In the genomic region with DNA sequence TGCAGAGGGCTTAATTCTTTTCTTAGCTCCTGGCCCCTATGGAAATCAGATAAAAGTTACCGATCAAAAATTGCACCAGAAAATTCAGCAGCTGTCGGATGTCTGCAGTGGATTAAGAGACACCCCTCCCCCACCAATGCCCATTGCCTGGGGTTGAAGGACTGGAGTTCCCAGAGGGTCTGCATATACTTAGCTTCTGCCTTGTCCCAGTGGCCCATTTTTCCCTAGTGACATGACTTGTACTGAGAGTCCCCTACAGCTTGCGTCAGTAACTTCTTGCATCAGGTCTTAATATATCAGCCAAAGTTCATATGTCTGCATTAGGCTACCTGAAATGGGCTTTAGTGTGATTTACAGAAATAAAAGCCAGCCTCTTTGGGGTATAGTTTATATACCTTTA, we compare ENCODE assay signal across 14 mouse cellular contexts. TPM values are rescaled to one million over a fixed set of nuclear protein-coding genes. Genes with fewer than 3 reads are reported as not detected.
A peak's percentile ranks its signal among the peaks of the same experiment; 100 is the strongest.
DNase-seq lines count a peak whose midpoint lies in the region; ATAC-seq lines count a peak whose summit lies in the region.
"Had no signal": no experiment of that assay in that cellular context is flagged by ENCODE, and none has a peak within 500 bp of the region (broad histone marks: within the 10 kb centered on the region; RNA-seq: fewer than 3 reads in every experiment).

No protein-coding gene starts in this region.

- no peak overlapping the region for H3K4me3 ChIP-seq in limb, embryonic 12.5 days (replicated peaks)
- no peak overlapping the region for H3K4me3 ChIP-seq in limb, embryonic 10.5 days
- no peak overlapping the region for H3K4me3 ChIP-seq in embryonic facial prominence, embryonic 11.5 days (ENCODE audit: low read depth, low read length)
- no peak overlapping the region for H3K4me3 ChIP-seq in intestine, embryonic 16.5 days (ENCODE audit: low read length)
- H3K4me3 ChIP-seq in forebrain, embryonic 12.5 days (replicated peaks): no peak overlapping the region
- no peak overlapping the region for H3K4me3 ChIP-seq in forebrain, embryonic 13.5 days
- H3K4me3 ChIP-seq: heart, embryonic 15.5 days had no signal

- H3K27ac ChIP-seq in limb, embryonic 12.5 days: peak overlapping the region; percentile 47
- no peak overlapping the region for H3K27ac ChIP-seq in limb, embryonic 10.5 days
- no peak overlapping the region for H3K27ac ChIP-seq in embryonic facial prominence, embryonic 11.5 days (replicated peaks; ENCODE audit: low read depth, low read length)
- H3K27ac ChIP-seq in intestine, embryonic 16.5 days (ENCODE audit: low read length): peak overlapping the region; percentile 34; the same call in 1 of the 2 replicates
- H3K27ac ChIP-seq in forebrain, embryonic 12.5 days: no peak overlapping the region; the same call in 1 of the 2 replicates
- no peak overlapping the region for H3K27ac ChIP-seq in forebrain, embryonic 13.5 days
- H3K27ac ChIP-seq: heart, embryonic 15.5 days had no signal

- H3K9me3 ChIP-seq in limb, embryonic 12.5 days: no peaks in the 10 kb centered on the region
- no peaks in the 10 kb centered on the region for H3K9me3 ChIP-seq in limb, embryonic 10.5 days (replicated peaks)
- no peaks in the 10 kb centered on the region for H3K9me3 ChIP-seq in embryonic facial prominence, embryonic 11.5 days (replicated peaks; ENCODE audit: control insufficient read depth, low read length)
- no peaks in the 10 kb centered on the region for H3K9me3 ChIP-seq in intestine, embryonic 16.5 days (ENCODE audit: control insufficient read depth, low read length)
- no peaks in the 10 kb centered on the region for H3K9me3 ChIP-seq in forebrain, embryonic 12.5 days
- H3K9me3 ChIP-seq in forebrain, embryonic 13.5 days (replicated peaks): no peaks in the 10 kb centered on the region
- H3K9me3 ChIP-seq: heart, embryonic 15.5 days had no signal

- H3K9ac ChIP-seq in limb, embryonic 12.5 days (replicated peaks): no peak overlapping the region
- no peak overlapping the region for H3K9ac ChIP-seq in embryonic facial prominence, embryonic 11.5 days (replicated peaks; ENCODE audit: low read length)
- no peak overlapping the region for H3K9ac ChIP-seq in intestine, embryonic 16.5 days (ENCODE audit: low read depth, low read length)
- no peak overlapping the region for H3K9ac ChIP-seq in forebrain, embryonic 12.5 days
- no peak overlapping the region for H3K9ac ChIP-seq in forebrain, embryonic 13.5 days
- H3K9ac ChIP-seq: heart, embryonic 15.5 days had no signal

- H3K4me2 ChIP-seq in limb, embryonic 12.5 days: no peak overlapping the region
- no peak overlapping the region for H3K4me2 ChIP-seq in embryonic facial prominence, embryonic 11.5 days (ENCODE audit: low read depth, low read length)
- no peak overlapping the region for H3K4me2 ChIP-seq in intestine, embryonic 16.5 days (ENCODE audit: low read depth, low read length)
- no peak overlapping the region for H3K4me2 ChIP-seq in forebrain, embryonic 12.5 days
- H3K4me2 ChIP-seq in forebrain, embryonic 13.5 days: no peak overlapping the region
- H3K4me2 ChIP-seq: heart, embryonic 15.5 days had no signal

- no peak for DNase-seq in limb, embryonic 10.5 days (ENCODE audit: low spot score)
- peak; percentile 23 for DNase-seq in embryonic facial prominence, embryonic 11.5 days (ENCODE audit: low spot score)
- DNase-seq in urinary bladder, adult 2 months (ENCODE audit: low spot score): no peak
- DNase-seq: cerebellum, postnatal 14 days; gastrocnemius, postnatal 14 days; kidney, adult 18-20 months; layer of hippocampus, adult 9-11 months; thymus, postnatal 4 days had no signal

- H3K27me3 ChIP-seq in limb, embryonic 12.5 days: no peaks in the 10 kb centered on the region
- H3K27me3 ChIP-seq in limb, embryonic 10.5 days (ENCODE audit: low read depth, poor library complexity, severe bottlenecking): no peaks in the 10 kb centered on the region
- H3K27me3 ChIP-seq in embryonic facial prominence, embryonic 11.5 days (ENCODE audit: control insufficient read depth, insufficient read depth, low read length): no peaks in the 10 kb centered on the region
- H3K27me3 ChIP-seq in intestine, embryonic 16.5 days (replicated peaks; ENCODE audit: control insufficient read depth, insufficient read depth, low read length): no peaks in the 10 kb centered on the region
- no peaks in the 10 kb centered on the region for H3K27me3 ChIP-seq in forebrain, embryonic 12.5 days
- no peaks in the 10 kb centered on the region for H3K27me3 ChIP-seq in forebrain, embryonic 13.5 days
- H3K27me3 ChIP-seq: heart, embryonic 15.5 days had no signal

- H3K4me1 ChIP-seq in limb, embryonic 12.5 days (replicated peaks): peaks cover 13% of the 10 kb centered on the region; the same call in 1 of the 2 replicates
- H3K4me1 ChIP-seq in limb, embryonic 10.5 days: peaks cover 11% of the 10 kb centered on the region
- H3K4me1 ChIP-seq in embryonic facial prominence, embryonic 11.5 days (ENCODE audit: control insufficient read depth, insufficient read depth, low read length): peaks cover 4% of the 10 kb centered on the region; the same call in 1 of the 2 replicates
- H3K4me1 ChIP-seq in intestine, embryonic 16.5 days (ENCODE audit: control insufficient read depth, insufficient read depth, low read length): peaks cover 15% of the 10 kb centered on the region; the same call in 1 of the 2 replicates
- peaks cover 15% of the 10 kb centered on the region for H3K4me1 ChIP-seq in forebrain, embryonic 12.5 days
- H3K4me1 ChIP-seq in forebrain, embryonic 13.5 days: no peaks in the 10 kb centered on the region
- H3K4me1 ChIP-seq: heart, embryonic 15.5 days had no signal

- H3K36me3 ChIP-seq in limb, embryonic 12.5 days: peaks cover 23% of the 10 kb centered on the region
- H3K36me3 ChIP-seq in limb, embryonic 10.5 days: peaks cover 36% of the 10 kb centered on the region
- H3K36me3 ChIP-seq in embryonic facial prominence, embryonic 11.5 days (replicated peaks; ENCODE audit: control insufficient read depth, insufficient read depth, low read depth, low read length): no peaks in the 10 kb centered on the region
- H3K36me3 ChIP-seq in intestine, embryonic 16.5 days (ENCODE audit: control insufficient read depth, insufficient read depth, low read length): no peaks in the 10 kb centered on the region
- peaks cover 12% of the 10 kb centered on the region; the same call in 1 of the 2 replicates for H3K36me3 ChIP-seq in forebrain, embryonic 12.5 days (replicated peaks)
- peaks cover 4% of the 10 kb centered on the region; the same call in 1 of the 2 replicates for H3K36me3 ChIP-seq in forebrain, embryonic 13.5 days (ENCODE audit: poor library complexity, severe bottlenecking)

- no peak for ATAC-seq in limb, embryonic 12.5 days (ENCODE audit: insufficient number of reproducible peaks, insufficient read depth, low FRiP score, low TSS enrichment, low read depth)
- ATAC-seq in embryonic facial prominence, embryonic 11.5 days (replicated peaks; ENCODE audit: insufficient number of reproducible peaks, low FRiP score, low TSS enrichment, low read depth): no peak
- ATAC-seq in intestine, embryonic 16.5 days: peak; percentile 14; the same call in 1 of the 2 replicates
- ATAC-seq in megakaryocyte-erythroid progenitor cell, adult 5-6 weeks (replicated peaks; ENCODE audit: low FRiP score, low TSS enrichment, poor library complexity, severe bottlenecking): peak; percentile 34
- no peak for ATAC-seq in forebrain, embryonic 12.5 days (ENCODE audit: low FRiP score)
- ATAC-seq in forebrain, embryonic 13.5 days: no peak

- 58% methylated on average over 3 of the region's 3 CpGs for WGBS in limb, embryonic 12.5 days
- 75% methylated on average over 3 of the region's 3 CpGs for WGBS in limb, embryonic 10.5 days
- 43% methylated on average over 3 of the region's 3 CpGs for WGBS in embryonic facial prominence, embryonic 11.5 days
- WGBS in intestine, embryonic 16.5 days: 63% methylated on average over 3 of the region's 3 CpGs
- 69% methylated on average over 3 of the region's 3 CpGs for WGBS in forebrain, embryonic 12.5 days
- 71% methylated on average over 3 of the region's 3 CpGs for WGBS in forebrain, embryonic 13.5 days

RNA-seq across cellular contexts. Expression of a gene that starts 22.9 kb away (rescaled TPM):
- polyA plus RNA-seq in limb, embryonic 12.5 days (2016; fragmentation: Nextera tagmentation; extraction: Ambion mirVana): 68.3 and 69.9 TPM in 2 replicates
- 69.4 and 71.6 TPM in 2 replicates for polyA plus RNA-seq in limb, embryonic 10.5 days (2016; fragmentation: Nextera tagmentation; extraction: Ambion mirVana)
- 61.2 and 62.4 TPM in 2 replicates for polyA plus RNA-seq in embryonic facial prominence, embryonic 11.5 days (2014; fragmentation: Nextera tagmentation; extraction: Ambion mirVana)
- polyA plus RNA-seq in intestine, embryonic 16.5 days (2015; fragmentation: Nextera tagmentation; extraction: Ambion mirVana): 33.6 and 33.8 TPM in 2 replicates
- total RNA-seq in megakaryocyte-erythroid progenitor cell, adult 5-6 weeks (2014; fragmentation: Nextera tagmentation): 33.6 and 35.8 TPM in 2 replicates
- total RNA-seq in megakaryocyte-erythroid progenitor cell, adult 5-6 weeks (2017): 35.2 and 40.8 TPM in 2 replicates
- polyA plus RNA-seq in urinary bladder, adult 2 months (2012; rRNA removed): 41.4 and 43.4 TPM in 2 replicates
- polyA plus RNA-seq in forebrain, embryonic 12.5 days (2016; fragmentation: Nextera tagmentation; extraction: Ambion mirVana): 59.7 and 60.4 TPM in 2 replicates
- 48.3 and 49.1 TPM in 2 replicates for polyA plus RNA-seq in forebrain, embryonic 13.5 days (2015; fragmentation: Nextera tagmentation; extraction: Ambion mirVana)

RNA-seq across cellular contexts. Expression of a gene that starts 41.8 kb away (rescaled TPM):
- polyA plus RNA-seq in limb, embryonic 12.5 days (2016; fragmentation: Nextera tagmentation; extraction: Ambion mirVana): 1.2 and 1.3 TPM in 2 replicates
- polyA plus RNA-seq in limb, embryonic 10.5 days (2016; fragmentation: Nextera tagmentation; extraction: Ambion mirVana): 0.09 and 0.28 TPM in 2 replicates
- polyA plus RNA-seq in embryonic facial prominence, embryonic 11.5 days (2014; fragmentation: Nextera tagmentation; extraction: Ambion mirVana): 3.9 and 5.5 TPM in 2 replicates
- polyA plus RNA-seq in intestine, embryonic 16.5 days (2015; fragmentation: Nextera tagmentation; extraction: Ambion mirVana): 1.6 and 1.7 TPM in 2 replicates
- not detected in 2 replicates for total RNA-seq in megakaryocyte-erythroid progenitor cell, adult 5-6 weeks (2014; fragmentation: Nextera tagmentation)
- total RNA-seq in megakaryocyte-erythroid progenitor cell, adult 5-6 weeks (2017): not detected in 2 replicates
- 0.18 and 0.31 TPM in 2 replicates for polyA plus RNA-seq in urinary bladder, adult 2 months (2012; rRNA removed)
- polyA plus RNA-seq in forebrain, embryonic 12.5 days (2016; fragmentation: Nextera tagmentation; extraction: Ambion mirVana): 17.7 and 20.0 TPM in 2 replicates
- polyA plus RNA-seq in forebrain, embryonic 13.5 days (2015; fragmentation: Nextera tagmentation; extraction: Ambion mirVana): 42.7 and 43.1 TPM in 2 replicates

RNA-seq across cellular contexts. Expression of a gene that starts 41.9 kb away (rescaled TPM):
- polyA plus RNA-seq in limb, embryonic 12.5 days (2016; fragmentation: Nextera tagmentation; extraction: Ambion mirVana): 13.9 and 14.8 TPM in 2 replicates
- 15.5 and 17.5 TPM in 2 replicates for polyA plus RNA-seq in limb, embryonic 10.5 days (2016; fragmentation: Nextera tagmentation; extraction: Ambion mirVana)
- polyA plus RNA-seq in embryonic facial prominence, embryonic 11.5 days (2014; fragmentation: Nextera tagmentation; extraction: Ambion mirVana): 9.5 and 14.4 TPM in 2 replicates
- polyA plus RNA-seq in intestine, embryonic 16.5 days (2015; fragmentation: Nextera tagmentation; extraction: Ambion mirVana): 5.8 and 6.9 TPM in 2 replicates
- not detected in 2 replicates for total RNA-seq in megakaryocyte-erythroid progenitor cell, adult 5-6 weeks (2014; fragmentation: Nextera tagmentation)
- total RNA-seq in megakaryocyte-erythroid progenitor cell, adult 5-6 weeks (2017): not detected in 2 replicates
- 0.26 and 0.68 TPM in 2 replicates for polyA plus RNA-seq in urinary bladder, adult 2 months (2012; rRNA removed)
- 43.4 and 44.9 TPM in 2 replicates for polyA plus RNA-seq in forebrain, embryonic 12.5 days (2016; fragmentation: Nextera tagmentation; extraction: Ambion mirVana)
- polyA plus RNA-seq in forebrain, embryonic 13.5 days (2015; fragmentation: Nextera tagmentation; extraction: Ambion mirVana): 50.9 and 54.0 TPM in 2 replicates

Comparison
In these comparisons a context has a peak if more than half of its experiments do, and no peak if none do; other contexts are left out.
1. H3K27ac ChIP-seq: peak in limb, embryonic 12.5 days (single experiment) and intestine, embryonic 16.5 days (single experiment); none in limb, embryonic 10.5 days (single experiment), embryonic facial prominence, embryonic 11.5 days (single experiment), forebrain, embryonic 12.5 days (single experiment) and forebrain, embryonic 13.5 days (single experiment).
2. ATAC-seq: peak in intestine, embryonic 16.5 days (single experiment) and megakaryocyte-erythroid progenitor cell, adult 5-6 weeks (single experiment); none in limb, embryonic 12.5 days (single experiment), embryonic facial prominence, embryonic 11.5 days (single experiment), forebrain, embryonic 12.5 days (single experiment) and forebrain, embryonic 13.5 days (single experiment).